Mouse (Mus musculus): ENCODE measurements around the gene Adgrl3.

- no peak for TF ChIP-seq SIN3A (IDR thresholded peaks at IDR 0.05; ENCODE audit: low read length)
- TF ChIP-seq NELFE (IDR thresholded peaks at IDR 0.05; ENCODE audit: low read depth, low read length), result no peak
- no peak for TF ChIP-seq MAX (IDR thresholded peaks at IDR 0.05; ENCODE audit: low read length)
- TF ChIP-seq MYC (IDR thresholded peaks at IDR 0.05; ENCODE audit: low read depth, low read length), result no peak
- no peak for TF ChIP-seq ZC3H11A (IDR thresholded peaks at IDR 0.05; ENCODE audit: low read depth, low read length)
- TF ChIP-seq CTCF (IDR thresholded peaks at IDR 0.05 in 2 of 3, conservative IDR thresholded peaks at IDR 0.05 in 1 of 3; ENCODE audit: control insufficient read depth in 1 of 3, insufficient read depth in 1 of 3, low read depth in 2 of 3, low read length in 3 of 3, poor library complexity in 1 of 3, severe bottlenecking in 1 of 3), result no peak
- TF ChIP-seq NRF1 (IDR thresholded peaks at IDR 0.05; ENCODE audit: insufficient read depth, low read depth, low read length, poor library complexity, severe bottlenecking), result no peak
- no peak for TF ChIP-seq E2F4 (IDR thresholded peaks at IDR 0.05; ENCODE audit: borderline replicate concordance, low read depth, low read length)
- TF ChIP-seq POLR2A (IDR thresholded peaks at IDR 0.05; ENCODE audit: control insufficient read depth in 1 of 2, insufficient read depth in 1 of 2, low read depth in 1 of 2, low read length in 2 of 2, poor library complexity in 1 of 2), result no peak
Measured at GRCm38 (mm10) chr5:81218500-81219057, 198.6 kb downstream of the Adgrl3 start.
